Mouse (Mus musculus) myocyte (in vitro differentiated cells): ENCODE measurements around the gene Zfp367.

Source experiments
- CEBPB ChIP-seq: IDR thresholded peaks from 2 replicates; pipeline ENCODE4 v1.6.1; 2011; ENCODE audit warnings: mild to moderate bottlenecking, moderate library complexity; ENCODE audit not compliant: poor library complexity, insufficient read depth, severe bottlenecking
- E2F4 ChIP-seq: IDR thresholded peaks from one replicate; pipeline ENCODE4 v1.6.1; 2011; ENCODE audit warnings: mild to moderate bottlenecking, control low read depth, moderate library complexity; ENCODE audit not compliant: insufficient read depth
- MAX ChIP-seq: IDR thresholded peaks from one replicate; pipeline ENCODE4 v1.6.1; 2011; ENCODE audit warnings: low read depth, mild to moderate bottlenecking, control low read depth
- MYOD1 ChIP-seq, 3 experiments: IDR thresholded peaks; one replicate each; pipeline ENCODE4 v1.6.1; 2011; ENCODE audit warnings: control low read depth in 2 of 3, low read depth in 2 of 3, mild to moderate bottlenecking in 2 of 3, moderate library complexity in 1 of 3; ENCODE audit not compliant: insufficient read length in 2 of 3, control insufficient read depth in 1 of 3
- POLR2A ChIP-seq: IDR thresholded peaks from one replicate; pipeline ENCODE4 v1.6.1; 2011; ENCODE audit warnings: low read depth, mild to moderate bottlenecking, control low read depth, moderate library complexity; ENCODE audit not compliant: insufficient read length
- POLR2AphosphoS2 ChIP-seq: IDR thresholded peaks from one replicate; pipeline ENCODE4 v1.6.1; 2011; ENCODE audit warnings: low read depth, control low read depth; ENCODE audit not compliant: insufficient read length
- TCF12 ChIP-seq: IDR thresholded peaks from one replicate; pipeline ENCODE4 v1.6.1; 2011; ENCODE audit warnings: mild to moderate bottlenecking, control low read depth; ENCODE audit not compliant: poor library complexity, insufficient read depth, severe bottlenecking
- TCF3 ChIP-seq: IDR thresholded peaks from one replicate; pipeline ENCODE4 v1.6.1; 2011; ENCODE audit warnings: low read depth, control low read depth; ENCODE audit not compliant: insufficient read length
- USF1 ChIP-seq: IDR thresholded peaks from one replicate; pipeline ENCODE4 v1.6.1; 2011; ENCODE audit warnings: low read depth, mild to moderate bottlenecking, control low read depth, moderate library complexity

- TF ChIP-seq POLR2AphosphoS2 (no peak), USF1 (no peak), TCF12 (no peak), POLR2A (no peak), E2F4 (no peak), MYOD1 (IDR thresholded peaks at IDR 0.05; ENCODE audit: control insufficient read depth in 1 of 3, insufficient read length in 2 of 3, low read depth in 2 of 3) (no peak), MAX (no peak), CEBPB (no peak), TCF3 (no peak)
Measured at GRCm38 (mm10) chr13:64110421-64110820, 42.6 kb downstream of the Zfp367 start.
